Mouse (Mus musculus) lung, postnatal 14 days (tissue): ENCODE measurements around the gene Macrod1.

Experiments used
- DNase-seq: peaks from one replicate; pipeline ENCODE4 v3.0.0; 2021

The Macrod1 gene

DNA sequence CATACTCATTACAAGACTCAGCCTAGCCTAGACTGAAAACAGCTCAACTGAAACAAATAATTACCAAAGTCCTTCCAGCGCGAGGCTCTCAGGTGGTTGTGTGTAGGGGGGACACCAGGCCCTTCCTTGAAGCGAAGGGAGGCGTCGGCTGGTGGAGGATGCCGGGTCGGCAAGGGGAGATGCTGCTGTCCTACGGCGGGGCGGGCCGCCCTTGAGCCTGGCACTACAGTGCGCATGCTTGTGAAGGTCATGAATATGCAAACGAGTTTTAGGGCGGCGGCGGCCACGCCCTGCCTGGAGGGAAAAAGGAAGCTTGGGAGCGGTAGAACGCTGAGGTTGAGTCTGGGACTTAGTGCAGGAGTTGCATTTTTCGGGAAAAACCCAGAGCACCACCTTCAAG is 87.2 kb downstream of the Macrod1 start:
- DNase-seq: peak; percentile 70

GRCm38 (mm10) chr19:7144458-7144857 is 87.8 kb downstream of the Macrod1 start:
- no peak for DNase-seq

- no peak for DNase-seq
Measured at GRCm38 (mm10) chr19:7146376-7146775, 89.8 kb downstream of the Macrod1 start.

GRCm38 (mm10) chr19:7148096-7148495 is 91.5 kb downstream of the Macrod1 start:
- DNase-seq: no peak

DNA sequence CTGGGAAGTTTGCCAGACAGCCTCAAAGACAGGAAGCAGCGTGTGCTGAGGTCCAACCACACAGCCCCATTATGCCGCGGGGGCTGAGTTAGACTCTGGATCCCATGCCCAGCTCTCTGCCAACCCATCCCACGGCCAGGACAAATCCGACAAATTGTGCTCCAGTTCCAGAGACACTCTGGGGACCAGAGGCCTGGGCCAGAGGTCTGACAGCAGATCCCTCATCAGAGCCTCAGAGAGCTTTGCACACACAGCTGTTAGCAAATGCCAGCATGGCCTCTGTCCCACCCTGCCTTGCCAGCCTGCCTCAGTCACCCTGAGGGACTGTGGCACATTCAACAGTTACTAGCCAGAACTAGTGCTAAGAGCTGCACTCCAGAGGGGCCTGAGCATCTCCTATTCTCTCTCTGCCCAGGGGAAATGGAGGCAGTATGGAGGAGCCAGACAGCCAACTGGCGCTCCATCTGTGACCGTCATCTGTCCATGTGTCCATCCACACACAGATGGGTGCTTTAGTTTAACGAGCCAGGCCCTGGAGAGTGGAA is 92.0 kb downstream of the Macrod1 start:
- DNase-seq: no peak

GRCm38 (mm10) chr19:7149158-7149685 is 92.6 kb downstream of the Macrod1 start:
- no peak for DNase-seq

- no peak for DNase-seq
Measured at GRCm38 (mm10) chr19:7151300-7151926, 94.8 kb downstream of the Macrod1 start.

GRCm38 (mm10) chr19:7151927-7152653 is 95.5 kb downstream of the Macrod1 start:
- DNase-seq: no peak

DNA sequence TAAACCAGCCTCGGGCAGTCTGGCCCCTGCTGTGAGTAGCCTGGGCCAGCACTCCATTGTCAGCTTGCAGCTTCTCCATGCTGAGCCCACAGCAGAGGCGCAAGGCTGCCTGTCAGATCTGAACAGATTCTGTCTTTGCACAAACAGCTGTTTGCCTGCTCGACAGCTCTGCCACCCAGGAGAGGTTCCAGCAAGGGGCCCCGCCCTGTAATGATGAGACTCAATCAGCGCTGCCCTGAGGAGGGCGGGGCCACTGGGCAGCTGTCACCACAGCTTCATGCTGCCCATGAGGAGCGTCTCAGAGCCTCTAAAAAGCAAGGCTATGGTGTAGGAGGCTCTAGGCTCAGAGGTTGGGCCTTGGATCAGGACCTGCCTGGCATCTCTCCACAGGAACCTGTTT is 96.6 kb downstream of the Macrod1 start:
- DNase-seq: peak; percentile 13

GRCm38 (mm10) chr19:7155196-7155595 is 98.6 kb downstream of the Macrod1 start:
- no peak for DNase-seq

DNA sequence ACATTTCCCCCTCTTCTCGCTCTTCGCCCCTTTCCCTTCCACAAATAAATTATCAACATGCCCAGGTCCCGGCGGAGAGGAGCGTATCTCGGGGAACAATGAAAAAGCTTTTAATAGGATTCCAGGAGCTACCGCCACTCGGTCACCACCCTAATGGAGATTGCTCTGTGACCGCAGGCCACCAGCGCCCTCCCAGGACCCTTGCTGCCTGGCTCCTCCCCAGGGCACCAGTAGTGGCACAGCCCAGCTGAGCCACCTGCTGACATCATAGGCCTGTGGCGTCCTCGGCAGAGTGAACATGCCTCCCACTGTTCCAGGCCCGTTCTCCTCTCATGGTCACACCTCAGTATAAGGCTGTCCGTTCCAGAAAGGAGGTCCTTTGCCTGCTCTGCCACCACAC is 101.1 kb downstream of the Macrod1 start:
- DNase-seq: no peak

GRCm38 (mm10) chr19:7160151-7160906 is 103.7 kb downstream of the Macrod1 start:
- peak; percentile 17 for DNase-seq

DNA sequence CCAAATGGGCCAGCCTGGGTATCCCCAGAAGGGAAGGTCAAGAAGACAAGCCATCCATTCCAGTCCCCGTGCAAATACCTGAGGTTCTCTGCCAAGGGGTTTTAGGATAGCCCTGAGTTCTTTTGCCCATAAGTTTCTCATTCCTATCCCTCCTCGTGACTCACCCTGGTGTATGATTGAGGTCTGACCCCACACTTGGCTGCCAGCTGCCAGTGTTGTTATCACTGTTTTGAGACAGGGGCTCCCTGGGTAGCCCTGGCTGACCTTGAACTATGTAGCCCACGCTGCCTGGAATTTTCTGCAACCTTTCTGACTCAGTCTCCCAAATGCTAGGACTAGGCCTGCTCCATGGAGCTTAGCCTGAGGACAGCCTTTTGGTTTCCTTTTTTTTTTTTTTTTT is 104.5 kb downstream of the Macrod1 start:
- no peak for DNase-seq

DNA sequence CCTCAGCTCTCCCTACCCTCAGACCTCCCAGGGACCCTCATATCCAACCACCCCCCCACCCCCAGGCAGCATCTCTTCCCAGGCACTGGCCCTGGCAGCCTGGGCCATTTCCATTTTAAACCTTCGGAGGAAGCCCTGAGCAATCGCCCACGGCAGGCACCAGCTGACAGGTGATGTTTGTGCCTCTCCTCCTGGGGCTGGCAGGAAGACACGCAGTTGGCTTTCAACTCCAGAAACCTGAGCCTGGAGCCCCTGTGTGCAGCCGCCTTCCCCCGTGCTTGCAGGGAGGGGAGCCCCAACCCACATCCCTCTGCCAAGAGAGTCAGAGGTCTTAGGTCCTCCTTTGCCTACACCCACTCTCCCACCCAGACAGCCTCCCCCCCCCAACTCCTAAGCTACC is 107.6 kb downstream of the Macrod1 start:
- no peak for DNase-seq

- no peak for DNase-seq
Measured at GRCm38 (mm10) chr19:7164820-7165323, 108.3 kb downstream of the Macrod1 start.

- DNase-seq: no peak
Measured at GRCm38 (mm10) chr19:7165509-7166199, 109.0 kb downstream of the Macrod1 start.

DNA sequence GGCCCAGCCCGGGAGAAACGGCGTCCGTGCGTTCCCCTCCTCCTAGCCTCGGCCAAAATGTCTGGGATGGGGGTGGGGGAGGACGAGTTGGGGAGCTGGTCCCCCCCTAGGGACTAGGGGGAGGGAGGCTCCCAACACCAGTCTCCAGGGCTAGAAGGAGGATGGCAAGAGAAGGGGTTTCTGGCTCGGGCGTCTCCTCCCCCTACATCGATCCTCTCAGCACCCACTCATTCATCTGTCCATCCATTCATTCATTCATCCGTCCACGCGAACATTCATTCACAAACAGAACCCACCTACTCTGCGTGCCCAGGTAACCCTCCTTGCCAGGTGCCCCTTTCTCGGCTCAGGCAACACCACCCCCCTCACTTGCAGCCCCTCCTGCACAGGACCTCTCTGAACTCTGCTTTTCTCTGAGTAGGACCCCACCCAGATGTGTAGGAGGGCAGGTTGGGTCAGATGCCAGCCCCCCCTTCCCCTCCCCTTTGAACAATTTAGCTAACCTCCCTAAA is 109.6 kb downstream of the Macrod1 start:
- DNase-seq: no peak

DNA sequence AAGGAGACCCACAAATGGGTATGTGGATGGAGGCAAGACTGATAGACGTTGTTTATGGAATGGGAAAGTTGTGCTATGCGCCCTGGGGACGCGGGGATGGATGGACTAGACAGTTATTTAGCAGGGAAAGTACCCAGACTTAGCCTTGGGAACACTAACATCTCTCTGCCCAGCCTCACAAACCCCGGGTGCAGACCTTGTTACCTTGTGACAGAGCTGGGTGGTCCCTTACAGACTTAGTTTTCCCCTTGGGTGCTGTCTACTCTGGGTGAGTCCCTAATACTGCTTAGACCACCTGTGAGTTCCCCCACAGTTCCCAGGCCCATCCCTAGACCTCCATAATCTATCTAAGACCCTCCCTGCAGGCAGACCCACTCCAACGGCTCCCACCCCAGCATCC is 110.2 kb downstream of the Macrod1 start:
- no peak for DNase-seq

- DNase-seq: no peak
Measured at GRCm38 (mm10) chr19:7168423-7168822, 111.8 kb downstream of the Macrod1 start.

DNA sequence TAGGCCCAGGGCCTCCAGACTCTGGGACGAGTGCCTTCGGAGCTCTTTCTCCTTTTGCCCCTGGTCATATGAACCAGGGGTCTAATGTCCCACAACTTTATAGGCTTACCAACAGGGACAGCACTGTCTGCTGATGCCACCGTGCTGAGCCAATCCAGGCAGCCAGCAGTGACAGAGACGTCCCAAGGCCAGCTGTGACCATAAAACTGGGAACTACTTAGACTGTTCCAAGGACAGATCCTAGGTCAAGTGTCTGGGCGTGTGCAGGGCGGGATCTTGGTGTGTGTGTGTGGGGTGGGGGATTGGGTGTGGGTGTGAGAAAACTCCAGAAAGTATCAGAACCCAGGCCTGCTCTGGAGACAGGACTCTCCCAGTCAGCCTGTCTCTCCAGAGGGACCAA is 114.3 kb downstream of the Macrod1 start:
- DNase-seq: no peak

GRCm38 (mm10) chr19:7171447-7171846 is 114.8 kb downstream of the Macrod1 start:
- no peak for DNase-seq
